Mouse (Mus musculus) E14TG2a.4 (cell line): ENCODE data around the gene Meioc.

ENCODE experiments used
- CTCF ChIP-seq: conservative IDR thresholded peaks from 2 replicates; pipeline ENCODE4 v1.5.1; 2014; ENCODE audit warnings: low read length
- NANOG ChIP-seq: IDR thresholded peaks from 2 replicates; pipeline ENCODE4 v1.6.1; 2014; ENCODE audit warnings: borderline replicate concordance, low read length, mixed read lengths

- TF ChIP-seq CTCF (no peak), NANOG (no peak)
Measured at GRCm38 (mm10) chr11:102632725-102633124, 30.8 kb upstream of the Meioc start.
